Mouse (Mus musculus) G1E (cell line): Measurements from ENCODE around the gene Apc2.

Experiments used
- CTCF ChIP-seq: IDR thresholded peaks from 2 replicates; pipeline ENCODE4 v1.5.1; 2012; ENCODE audit warnings: low read depth, low read length, inconsistent platforms, mixed read lengths
- GATA1 ChIP-seq: IDR thresholded peaks from 2 replicates; pipeline ENCODE4 v1.6.1; 2012; ENCODE audit warnings: borderline replicate concordance, low read length, inconsistent platforms, mixed read lengths

GRCm38 (mm10) chr10:80321014-80321669 is 25.4 kb downstream of the Apc2 start:
- no peak for TF ChIP-seq CTCF
- TF ChIP-seq GATA1: no peak
